Comparison of ENCODE assay signal across 9 mouse cellular contexts in the genomic region with DNA sequence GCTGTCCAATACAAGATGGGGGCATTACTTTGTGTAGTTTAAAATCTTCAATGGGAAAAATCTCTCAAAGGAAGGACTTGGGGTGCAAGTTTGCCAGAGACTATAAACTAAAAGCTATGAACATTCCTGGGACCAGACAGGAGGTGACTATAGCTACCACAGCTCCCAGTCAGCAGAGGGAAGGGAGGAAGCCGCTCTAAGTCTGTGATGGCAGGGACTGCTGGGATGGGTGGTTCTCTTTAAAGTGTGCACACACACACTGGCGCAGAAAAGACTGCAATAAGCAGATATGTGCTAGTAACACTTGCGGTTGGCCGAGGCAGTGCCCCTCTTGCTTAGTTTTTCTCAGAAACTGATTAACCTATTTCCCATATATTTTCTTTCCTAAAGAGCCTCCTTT. TPM values are rescaled to one million over a fixed set of nuclear protein-coding genes. Genes with fewer than 3 reads are reported as not detected.
DNase-seq lines count a peak whose midpoint lies in the region; ATAC-seq lines count a peak whose summit lies in the region.
"Had no signal": no experiment of that assay in that cellular context is flagged by ENCODE, and none has a peak within 500 bp of the region (broad histone marks: within the 10 kb centered on the region; RNA-seq: fewer than 3 reads in every experiment).

No protein-coding gene starts in this region.

- H3K4me1 ChIP-seq in heart, embryonic 15.5 days (replicated peaks), result peaks cover 49% of the 10 kb centered on the region
- H3K4me1 ChIP-seq in midbrain, embryonic 15.5 days, result peaks cover 1% of the 10 kb centered on the region; the same call in 1 of the 2 replicates
- 0 out of 2 replicates have a peak, but pooled peaks cover 5% of the 10 kb centered on the region for H3K4me1 ChIP-seq in midbrain, embryonic 10.5 days
- peaks cover 22% of the 10 kb centered on the region for H3K4me1 ChIP-seq in liver, embryonic 11.5 days (replicated peaks; ENCODE audit: control insufficient read depth, insufficient read depth, low read length)
- peaks cover 24% of the 10 kb centered on the region for H3K4me1 ChIP-seq in neural tube, embryonic 15.5 days

- no peak overlapping the region for H3K4me2 ChIP-seq in heart, embryonic 15.5 days
- no peak overlapping the region for H3K4me2 ChIP-seq in midbrain, embryonic 15.5 days
- H3K4me2 ChIP-seq in liver, embryonic 11.5 days, result no peak overlapping the region; the same call in 1 of the 2 replicates
- H3K4me2 ChIP-seq in neural tube, embryonic 15.5 days, result no peak overlapping the region
- H3K4me2 ChIP-seq: embryonic facial prominence, embryonic 15.5 days; kidney, embryonic 15.5 days had no signal

- no peak overlapping the region for H3K9ac ChIP-seq in heart, embryonic 15.5 days
- H3K9ac ChIP-seq in midbrain, embryonic 15.5 days, result no peak overlapping the region
- no peak overlapping the region for H3K9ac ChIP-seq in liver, embryonic 11.5 days (ENCODE audit: low read depth, low read length)
- no peak overlapping the region for H3K9ac ChIP-seq in neural tube, embryonic 15.5 days (replicated peaks)
- H3K9ac ChIP-seq: embryonic facial prominence, embryonic 15.5 days; kidney, embryonic 15.5 days had no signal

- no peak for DNase-seq in heart, adult 9 months (ENCODE audit: low spot score in 2 of 2)
- no peak for DNase-seq in midbrain, embryonic 10.5 days (ENCODE audit: low spot score)
- no peak for DNase-seq in liver, embryonic 11.5 days (ENCODE audit: low spot score)
- DNase-seq in adrenal gland, postnatal 36 days, result no peak

- 88% methylated on average over 4 of the region's 4 CpGs for WGBS in heart, embryonic 15.5 days
- 84% methylated on average over 4 of the region's 4 CpGs for WGBS in midbrain, embryonic 15.5 days
- WGBS in midbrain, embryonic 10.5 days, result 91% methylated on average over 4 of the region's 4 CpGs
- WGBS in liver, embryonic 11.5 days, result 73% methylated on average over 4 of the region's 4 CpGs
- WGBS in neural tube, embryonic 15.5 days, result 70% methylated on average over 4 of the region's 4 CpGs

- no peak overlapping the region for H3K4me3 ChIP-seq in heart, embryonic 15.5 days
- no peak overlapping the region for H3K4me3 ChIP-seq in midbrain, embryonic 15.5 days
- H3K4me3 ChIP-seq in midbrain, embryonic 10.5 days, result no peak overlapping the region
- H3K4me3 ChIP-seq in liver, embryonic 11.5 days (ENCODE audit: low read depth, low read length), result no peak overlapping the region
- H3K4me3 ChIP-seq in neural tube, embryonic 15.5 days (replicated peaks), result no peak overlapping the region
- H3K4me3 ChIP-seq: embryonic facial prominence, embryonic 15.5 days; kidney, embryonic 15.5 days had no signal

- no peaks in the 10 kb centered on the region for H3K9me3 ChIP-seq in heart, embryonic 15.5 days (replicated peaks)
- no peaks in the 10 kb centered on the region for H3K9me3 ChIP-seq in midbrain, embryonic 15.5 days
- H3K9me3 ChIP-seq in midbrain, embryonic 10.5 days (replicated peaks), result no peaks in the 10 kb centered on the region
- H3K9me3 ChIP-seq in liver, embryonic 11.5 days (ENCODE audit: control insufficient read depth, low read length), result no peaks in the 10 kb centered on the region
- H3K9me3 ChIP-seq in neural tube, embryonic 15.5 days (replicated peaks), result no peaks in the 10 kb centered on the region
- H3K9me3 ChIP-seq: embryonic facial prominence, embryonic 15.5 days; kidney, embryonic 15.5 days had no signal

- H3K36me3 ChIP-seq in heart, embryonic 15.5 days, result no peaks in the 10 kb centered on the region
- no peaks in the 10 kb centered on the region for H3K36me3 ChIP-seq in midbrain, embryonic 15.5 days (replicated peaks)
- no peaks in the 10 kb centered on the region for H3K36me3 ChIP-seq in midbrain, embryonic 10.5 days
- H3K36me3 ChIP-seq in liver, embryonic 11.5 days (ENCODE audit: control insufficient read depth, insufficient read depth, low read length), result no peaks in the 10 kb centered on the region
- H3K36me3 ChIP-seq in neural tube, embryonic 15.5 days, result no peaks in the 10 kb centered on the region
- H3K36me3 ChIP-seq: embryonic facial prominence, embryonic 15.5 days; kidney, embryonic 15.5 days had no signal

- no peak for ATAC-seq in heart, embryonic 15.5 days (replicated peaks; ENCODE audit: insufficient number of reproducible peaks, insufficient read depth, low FRiP score, low read depth)
- ATAC-seq in midbrain, embryonic 15.5 days (replicated peaks), result peak; percentile 65
- peak; percentile 64 for ATAC-seq in liver, embryonic 11.5 days (replicated peaks; ENCODE audit: low FRiP score)
- ATAC-seq in neural tube, embryonic 15.5 days (ENCODE audit: low FRiP score), result peak; percentile 73

- peak overlapping the region; percentile 67 for H3K27ac ChIP-seq in heart, embryonic 15.5 days
- H3K27ac ChIP-seq in midbrain, embryonic 15.5 days, result peak overlapping the region; percentile 56
- H3K27ac ChIP-seq in midbrain, embryonic 10.5 days (replicated peaks), result no peak overlapping the region
- no peak overlapping the region for H3K27ac ChIP-seq in liver, embryonic 11.5 days (ENCODE audit: low read depth, low read length)
- peak overlapping the region; percentile 74 for H3K27ac ChIP-seq in neural tube, embryonic 15.5 days (replicated peaks)

- H3K27me3 ChIP-seq in heart, embryonic 15.5 days, result no peaks in the 10 kb centered on the region
- no peaks in the 10 kb centered on the region for H3K27me3 ChIP-seq in midbrain, embryonic 15.5 days (replicated peaks)
- no peaks in the 10 kb centered on the region for H3K27me3 ChIP-seq in midbrain, embryonic 10.5 days (ENCODE audit: low read depth, poor library complexity, severe bottlenecking)
- H3K27me3 ChIP-seq in liver, embryonic 11.5 days (replicated peaks; ENCODE audit: control insufficient read depth, insufficient read depth, low read length), result no peaks in the 10 kb centered on the region
- H3K27me3 ChIP-seq in neural tube, embryonic 15.5 days (replicated peaks), result no peaks in the 10 kb centered on the region
- H3K27me3 ChIP-seq: embryonic facial prominence, embryonic 15.5 days; kidney, embryonic 15.5 days had no signal

RNA-seq across cellular contexts. Expression of gene Crtc3, which starts 27.6 kb away (rescaled TPM):
- polyA plus RNA-seq in heart, embryonic 15.5 days (2015; fragmentation: Nextera tagmentation; extraction: Ambion mirVana), result 16.9 and 21.7 TPM in 2 replicates
- polyA plus RNA-seq in midbrain, embryonic 15.5 days (2015; fragmentation: Nextera tagmentation; extraction: Ambion mirVana), result 15.6 and 15.7 TPM in 2 replicates
- polyA plus RNA-seq in midbrain, embryonic 10.5 days (2016; fragmentation: Nextera tagmentation; extraction: Ambion mirVana), result 8.4 and 9.3 TPM in 2 replicates
- 13.1 and 16.6 TPM in 2 replicates for polyA plus RNA-seq in liver, embryonic 11.5 days (2014; fragmentation: Nextera tagmentation; extraction: Ambion mirVana)
- 18.4 and 20.7 TPM in 2 replicates for polyA plus RNA-seq in neural tube, embryonic 15.5 days (2015; fragmentation: Nextera tagmentation; extraction: Ambion mirVana)
- total RNA-seq in adrenal gland, postnatal 36 days (2021), result 10 to 100 TPM; 25.0 to 31.2 TPM

Comparison
In these comparisons a context has a peak if more than half of its experiments do, and no peak if none do; other contexts are left out.
1. H3K27ac ChIP-seq: peak in heart, embryonic 15.5 days (single experiment), midbrain, embryonic 15.5 days (single experiment) and neural tube, embryonic 15.5 days (single experiment); none in midbrain, embryonic 10.5 days (single experiment) and liver, embryonic 11.5 days (single experiment).